Mouse (Mus musculus) heart, embryonic 13.5 days (tissue): ENCODE measurements at regions not wholly inside any gene's neighbourhood (a gene's known extent, or its start where the extent isn't known, plus 50 kb on each side); places are given as distances from the start of the nearest gene placed in this dataset.

Experiments used
- ATAC-seq: fragments of 200-750 bp; cut with Nextera tagmentation; 2 replicates; pipeline ENCODE4 v1.8.0; 2017; ENCODE audit warnings: moderate TSS enrichment; ENCODE audit not compliant: insufficient number of reproducible peaks, low FRiP score, low TSS enrichment; ENCODE audit errors: extremely low read depth
- H3K27ac ChIP-seq: fragments of 300-500 bp; sonication (generic); replicated peaks from 2 replicates; pipeline ENCODE4 v1.5.1; 2015; ENCODE audit warnings: moderate library complexity, mild to moderate bottlenecking, inconsistent platforms
- H3K27me3 ChIP-seq: fragments of 300-500 bp; sonication (generic); replicated peaks from 2 replicates; pipeline ENCODE4 v1.6.1; 2015; ENCODE audit warnings: mild to moderate bottlenecking, inconsistent platforms
- H3K36me3 ChIP-seq: fragments of 300-500 bp; sonication (generic); 2 replicates; pipeline ENCODE4 v1.6.1; 2015; ENCODE audit warnings: mild to moderate bottlenecking, inconsistent platforms
- H3K4me1 ChIP-seq: fragments of 300-500 bp; sonication (generic); 2 replicates; pipeline ENCODE4 v1.6.1; 2015; ENCODE audit warnings: inconsistent platforms
- H3K4me2 ChIP-seq: fragments of 300-500 bp; sonication (generic); 2 replicates; pipeline ENCODE4 v1.6.1; 2015; ENCODE audit warnings: inconsistent platforms, mild to moderate bottlenecking, moderate library complexity
- H3K4me3 ChIP-seq: fragments of 300-500 bp; sonication (generic); 2 replicates; pipeline ENCODE4 v1.5.1; 2015; ENCODE audit warnings: moderate library complexity, mild to moderate bottlenecking, inconsistent platforms
- H3K9ac ChIP-seq: fragments of 300-500 bp; sonication (generic); 2 replicates; pipeline ENCODE4 v1.6.1; 2015; ENCODE audit warnings: inconsistent platforms, mild to moderate bottlenecking, moderate library complexity
- H3K9me3 ChIP-seq: fragments of 300-500 bp; sonication (generic); 2 replicates; pipeline ENCODE4 v1.6.1; 2016; ENCODE audit warnings: inconsistent platforms
- WGBS: fragments of 180-500 bp; shearing (Covaris S2); methylation state at CpG from one replicate; pipeline ENCODE4 v1.1.7; 2015; ENCODE audit warnings: mixed read lengths; 5-methylcytosine and 5-hydroxymethylcytosine counted together

- H3K4me3 ChIP-seq: no peak overlapping the region
- no peaks in the 10 kb centered on the region for H3K27me3 ChIP-seq
- peak overlapping the region; percentile 62; the same call in 1 of the 2 replicates for H3K4me2 ChIP-seq
- WGBS: 64% methylated on average over 3 of the region's 3 CpGs
- ATAC-seq: no peak
- H3K4me1 ChIP-seq: peaks cover 9% of the 10 kb centered on the region
- H3K9ac ChIP-seq: no peak overlapping the region; the same call in 1 of the 2 replicates
- no peak overlapping the region for H3K27ac ChIP-seq
- 0 out of 2 replicates have a peak, but pooled peaks cover 4% of the 10 kb centered on the region for H3K9me3 ChIP-seq
- no peaks in the 10 kb centered on the region for H3K36me3 ChIP-seq
Observed at GRCm38 (mm10) chr15:37166744-37167143, 159.2 kb upstream of the Zfp706 start.

- ATAC-seq: no peak; the same call in 1 of the 2 replicates
- H3K27ac ChIP-seq: no peak overlapping the region
- H3K4me2 ChIP-seq: peak overlapping the region; percentile 62
- no peaks in the 10 kb centered on the region for H3K27me3 ChIP-seq
- 10% methylated on average over 12 of the region's 12 CpGs for WGBS
- H3K4me3 ChIP-seq: peak overlapping the region; percentile 32
- H3K9me3 ChIP-seq: no peaks in the 10 kb centered on the region
- H3K36me3 ChIP-seq: no peaks in the 10 kb centered on the region
- H3K4me1 ChIP-seq: peaks cover 9% of the 10 kb centered on the region
- peak overlapping the region; percentile 52 for H3K9ac ChIP-seq
Observed at GRCm38 (mm10) chr15:37165887-37166507, 158.4 kb upstream of the Zfp706 start.

GRCm38 (mm10) chr15:37165216-37165615 lies 157.6 kb upstream of the Zfp706 start:
- Histone ChIP-seq H3K36me3 (no peaks in the 10 kb centered on the region), H3K9ac (no peak overlapping the region), H3K4me2 (no peak overlapping the region), H3K9me3 (no peaks in the 10 kb centered on the region), H3K4me1 (peaks cover 9% of the 10 kb centered on the region), H3K27me3 (no peaks in the 10 kb centered on the region), H3K27ac (no peak overlapping the region), H3K4me3 (no peak overlapping the region)
- 46% methylated on average over 2 of the region's 2 CpGs for WGBS
- no peak for ATAC-seq

- no peak overlapping the region for H3K27ac ChIP-seq
- no peaks in the 10 kb centered on the region for H3K36me3 ChIP-seq
- 38% methylated on average over 15 of the region's 15 CpGs for WGBS
- no peak overlapping the region for H3K9ac ChIP-seq
- H3K4me2 ChIP-seq: no peak overlapping the region
- 0 out of 2 replicates have a peak, but pooled peaks cover 5% of the 10 kb centered on the region for H3K27me3 ChIP-seq
- H3K4me3 ChIP-seq: no peak overlapping the region
- peaks cover 9% of the 10 kb centered on the region for H3K4me1 ChIP-seq
- no peaks in the 10 kb centered on the region for H3K9me3 ChIP-seq
- ATAC-seq: no peak
Observed at GRCm38 (mm10) chr15:37164191-37165135, 156.9 kb upstream of the Zfp706 start.

GRCm38 (mm10) chr15:37159956-37160355 lies 152.4 kb upstream of the Zfp706 start:
- 64% methylated on average over 4 of the region's 4 CpGs for WGBS

GRCm38 (mm10) chr15:37159349-37159748 lies 151.8 kb upstream of the Zfp706 start:
- Histone ChIP-seq H3K4me3 (no peak overlapping the region), H3K36me3 (no peaks in the 10 kb centered on the region), H3K4me1 (peaks cover 5% of the 10 kb centered on the region), H3K9me3 (no peaks in the 10 kb centered on the region), H3K4me2 (no peak overlapping the region), H3K27ac (no peak overlapping the region), H3K27me3 (0 out of 2 replicates have a peak, but pooled peaks cover 5% of the 10 kb centered on the region), H3K9ac (no peak overlapping the region)
- WGBS: 8% methylated on average over 4 of the region's 4 CpGs
- ATAC-seq: no peak

More at GRCm38 (mm10) chr15:37159956-37160355, 152.4 kb upstream of the Zfp706 start:
- Histone ChIP-seq H3K27me3 (0 out of 2 replicates have a peak, but pooled peaks cover 5% of the 10 kb centered on the region), H3K4me3 (no peak overlapping the region), H3K36me3 (no peaks in the 10 kb centered on the region), H3K4me2 (no peak overlapping the region), H3K9ac (no peak overlapping the region), H3K9me3 (no peaks in the 10 kb centered on the region), H3K4me1 (peaks cover 5% of the 10 kb centered on the region), H3K27ac (no peak overlapping the region)
- ATAC-seq: no peak

- H3K27me3 ChIP-seq: 0 out of 2 replicates have a peak, but pooled peaks cover 5% of the 10 kb centered on the region
- no peak overlapping the region for H3K9ac ChIP-seq
- no peak overlapping the region for H3K4me2 ChIP-seq
- H3K4me3 ChIP-seq: no peak overlapping the region
- 59% methylated on average over 4 of the region's 4 CpGs for WGBS
- no peaks in the 10 kb centered on the region for H3K9me3 ChIP-seq
- H3K27ac ChIP-seq: no peak overlapping the region
- no peak for ATAC-seq
- no peaks in the 10 kb centered on the region for H3K36me3 ChIP-seq
- peaks cover 5% of the 10 kb centered on the region for H3K4me1 ChIP-seq
Observed at GRCm38 (mm10) chr15:37157386-37157785, 149.8 kb upstream of the Zfp706 start.

DNA sequence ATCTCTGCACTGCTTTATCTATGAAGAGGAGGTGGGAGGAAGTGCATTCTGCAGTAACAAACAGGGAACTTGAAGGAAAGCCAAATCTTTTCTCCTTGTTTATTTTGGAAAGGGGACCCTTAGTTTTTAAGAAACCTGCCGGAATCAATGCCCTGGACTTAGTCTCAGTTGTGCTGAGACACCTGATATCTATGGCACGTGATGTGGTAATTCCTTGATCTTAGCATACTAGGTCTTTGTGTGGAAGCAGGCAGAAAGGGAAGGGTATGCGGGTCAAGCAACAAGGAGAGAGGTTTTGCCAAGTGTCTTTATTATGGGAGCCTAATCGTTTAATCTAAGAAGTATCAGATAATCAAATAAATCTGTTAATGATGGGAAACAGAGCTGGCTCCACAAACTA lies 147.4 kb upstream of the Zfp706 start:
- no peak overlapping the region for H3K4me2 ChIP-seq
- no peak overlapping the region for H3K4me3 ChIP-seq
- 73% methylated on average over 4 of the region's 4 CpGs for WGBS
- H3K36me3 ChIP-seq: no peaks in the 10 kb centered on the region
- ATAC-seq: no peak
- no peak overlapping the region for H3K9ac ChIP-seq
- H3K4me1 ChIP-seq: peaks cover 5% of the 10 kb centered on the region
- 0 out of 2 replicates have a peak, but pooled peaks cover 3% of the 10 kb centered on the region for H3K27me3 ChIP-seq
- H3K27ac ChIP-seq: no peak overlapping the region
- no peaks in the 10 kb centered on the region for H3K9me3 ChIP-seq

DNA sequence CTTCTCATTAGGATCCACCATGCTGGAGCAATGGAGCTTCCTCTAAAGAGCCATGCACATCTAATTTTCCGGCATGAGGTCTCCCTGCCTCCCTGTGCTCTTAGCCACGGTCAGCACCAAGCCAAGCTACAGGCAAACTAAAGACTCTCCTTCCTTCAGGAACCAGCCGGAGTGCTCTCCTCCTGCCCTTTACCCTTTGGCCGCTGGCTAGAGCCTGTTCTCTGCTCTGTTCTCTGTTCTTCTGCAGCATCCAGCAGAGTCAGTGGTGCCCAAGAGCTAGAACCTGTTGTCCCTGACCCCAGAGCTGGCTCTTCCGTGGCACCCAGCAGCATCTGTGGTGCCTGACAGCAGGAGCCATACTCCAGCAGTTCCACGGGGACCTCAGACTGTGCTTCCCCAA lies 145.6 kb upstream of the Zfp706 start:
- no peak overlapping the region for H3K4me3 ChIP-seq
- no peak overlapping the region for H3K4me2 ChIP-seq
- H3K9me3 ChIP-seq: no peaks in the 10 kb centered on the region
- H3K9ac ChIP-seq: no peak overlapping the region
- no peaks in the 10 kb centered on the region for H3K36me3 ChIP-seq
- H3K27ac ChIP-seq: no peak overlapping the region
- WGBS: 68% methylated on average over 6 of the region's 6 CpGs
- ATAC-seq: no peak
- no peaks in the 10 kb centered on the region for H3K4me1 ChIP-seq
- H3K27me3 ChIP-seq: no peaks in the 10 kb centered on the region

GRCm38 (mm10) chr15:37135590-37136164 lies 128.1 kb upstream of the Zfp706 start:
- WGBS: 2% methylated on average over 35 of the region's 35 CpGs
- no peak for ATAC-seq

More at GRCm38 (mm10) chr15:37135590-37136164, 128.1 kb upstream of the Zfp706 start:
- H3K27ac ChIP-seq: peak overlapping the region; percentile 74
- H3K4me2 ChIP-seq: peak overlapping the region; percentile 82
- peaks cover 9% of the 10 kb centered on the region for H3K4me1 ChIP-seq
- no peaks in the 10 kb centered on the region for H3K27me3 ChIP-seq
- no peaks in the 10 kb centered on the region for H3K36me3 ChIP-seq
- H3K9ac ChIP-seq: peak overlapping the region; percentile 88
- peak overlapping the region; percentile 71 for H3K4me3 ChIP-seq
- 0 out of 2 replicates have a peak, but pooled peaks cover 3% of the 10 kb centered on the region for H3K9me3 ChIP-seq
